In genomic region chr2:29591626-29592025, GRCm38 (mm10) we compare ENCODE assay signal across 18 mouse cellular contexts. TPM values are rescaled to one million over a fixed set of nuclear protein-coding genes. Genes with fewer than 3 reads are reported as not detected.
DNase-seq lines count a peak whose midpoint lies in the region; ATAC-seq lines count a peak whose summit lies in the region.
"Had no signal": no experiment of that assay in that cellular context is flagged by ENCODE, and none has a peak within 500 bp of the region (broad histone marks: within the 10 kb centered on the region; RNA-seq: fewer than 3 reads in every experiment).

No protein-coding gene starts in this region.

- no peak overlapping the region for H3K4me2 ChIP-seq in liver, embryonic 12.5 days
- H3K4me2 ChIP-seq: embryonic facial prominence, embryonic 13.5 days; heart, embryonic 12.5 days; hindbrain, embryonic 14.5 days; intestine, embryonic 15.5 days had no signal

- H3K4me1 ChIP-seq in liver, embryonic 12.5 days: no peaks in the 10 kb centered on the region
- H3K4me1 ChIP-seq: embryonic facial prominence, embryonic 13.5 days; heart, embryonic 12.5 days; intestine, embryonic 15.5 days had no signal

- ATAC-seq in liver, embryonic 12.5 days: no peak
- no peak for ATAC-seq in CD4-positive, CD25-positive, alpha-beta regulatory T cell, adult 4 months
- ATAC-seq: forebrain, embryonic 14.5 days; intestine, embryonic 15.5 days had no signal

- H3K4me3 ChIP-seq in liver, embryonic 12.5 days: no peak overlapping the region
- H3K4me3 ChIP-seq: embryonic facial prominence, embryonic 13.5 days; gastrocnemius, adult 2 months; heart, embryonic 12.5 days; hindbrain, embryonic 10.5 days; intestine, embryonic 15.5 days had no signal

- DNase-seq in brain, adult 2 months (ENCODE audit: low read depth, low spot score): peak; percentile 58
- DNase-seq in cerebellum, adult 11-12 months: peak; percentile 85
- peak; percentile 84 for DNase-seq in cerebellum, adult 9-10 months
- peak; percentile 83 to 86 for DNase-seq in cerebellum, postnatal 25 days
- DNase-seq in ovary, postnatal 10 days (ENCODE audit: low spot score): no peak
- DNase-seq: adrenal gland, adult 8-10 months; adrenal gland, postnatal 36 days; gastrocnemius, adult 2 months; gastrocnemius, postnatal 25 days; kidney, adult 18-20 months had no signal

- no peaks in the 10 kb centered on the region; the same call in 1 of the 2 replicates for H3K27me3 ChIP-seq in liver, embryonic 12.5 days (replicated peaks)
- H3K27me3 ChIP-seq: embryonic facial prominence, embryonic 13.5 days; intestine, embryonic 15.5 days had no signal

- H3K9me3 ChIP-seq in liver, embryonic 12.5 days (replicated peaks): no peaks in the 10 kb centered on the region
- H3K9me3 ChIP-seq: embryonic facial prominence, embryonic 13.5 days; heart, embryonic 12.5 days; hindbrain, embryonic 10.5 days; intestine, embryonic 15.5 days had no signal

- H3K36me3 ChIP-seq in liver, embryonic 12.5 days: no peaks in the 10 kb centered on the region
- H3K36me3 ChIP-seq: embryonic facial prominence, embryonic 13.5 days; heart, embryonic 12.5 days; hindbrain, embryonic 10.5 days; intestine, embryonic 15.5 days had no signal

- H3K27ac ChIP-seq in liver, embryonic 12.5 days: no peak overlapping the region
- H3K27ac ChIP-seq: embryonic facial prominence, embryonic 13.5 days; gastrocnemius, adult 2 months; hindbrain, embryonic 10.5 days; hindbrain, embryonic 14.5 days; intestine, embryonic 15.5 days had no signal

- 65% methylated on average over 6 of the region's 6 CpGs for WGBS in liver, embryonic 12.5 days (ENCODE audit: insufficient replicate concordance)

- no peak overlapping the region for H3K9ac ChIP-seq in liver, embryonic 12.5 days
- H3K9ac ChIP-seq: embryonic facial prominence, embryonic 13.5 days; heart, embryonic 12.5 days; hindbrain, embryonic 14.5 days; intestine, embryonic 15.5 days had no signal

RNA-seq across cellular contexts. Expression of gene Rapgef1, which starts 27.9 kb away (rescaled TPM):
- 10.1 and 10.8 TPM in 2 replicates for polyA plus RNA-seq in liver, embryonic 12.5 days (2016; fragmentation: Nextera tagmentation; extraction: Ambion mirVana)
- 10 to 100 TPM; 28.7 to 35.9 TPM for polyA plus RNA-seq in CD4-positive, CD25-positive, alpha-beta regulatory T cell, adult 4 months (2017; shearing (Covaris generic))
